Mouse (Mus musculus): ENCODE results near the gene Zfp574. TPM values are rescaled to one million over a fixed set of nuclear protein-coding genes. Genes with fewer than 3 reads are reported as not detected.

The Zfp574 gene
- total RNA-seq, 2 experiments from 2014 or later, result 9.8 to 9.9 TPM

DNA sequence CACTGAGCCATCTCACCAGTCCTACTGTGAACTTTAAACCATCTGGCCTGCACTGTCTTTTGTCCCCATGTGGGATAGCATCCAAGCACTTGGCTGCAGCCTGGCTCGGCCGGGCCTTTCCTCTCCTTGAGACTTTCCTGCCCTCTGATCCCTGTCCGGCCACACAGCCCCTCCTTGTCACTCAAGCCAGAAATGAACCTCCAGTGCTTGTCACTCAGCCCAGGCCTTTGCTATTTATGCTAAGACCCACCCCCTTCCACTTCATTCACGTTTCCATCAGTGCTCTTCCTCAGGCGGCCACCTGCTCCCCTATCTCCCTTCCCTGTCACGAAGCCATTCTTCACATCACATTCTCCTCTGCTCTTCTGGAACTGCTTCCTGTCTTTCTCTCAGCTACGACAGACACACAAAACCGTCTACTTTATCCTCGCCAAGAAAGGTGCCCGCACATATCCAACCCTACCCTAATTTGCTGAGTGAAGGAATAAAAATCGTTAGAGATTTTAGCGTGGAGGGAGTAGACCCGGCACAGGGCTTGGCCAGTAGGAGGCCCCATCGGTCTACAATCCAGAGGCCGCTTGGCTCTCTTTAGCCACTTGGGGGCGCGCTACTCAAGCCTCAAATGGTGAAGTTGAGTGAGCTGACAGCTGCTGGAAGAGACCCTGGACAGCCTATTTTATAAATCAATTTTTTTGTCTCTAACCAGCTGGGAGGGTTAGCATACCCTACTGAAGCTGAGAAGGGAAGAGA lies 33.2 kb downstream of the Zfp574 start:
- DNase-seq (ENCODE audit: low spot score), result peak; percentile 31
- intact Hi-C loops (cut with DNase I), result loop anchor here (2.0 kb wide), 1 partner anchor 81 kb away; no protein-coding TSS in a partner anchor

DNA sequence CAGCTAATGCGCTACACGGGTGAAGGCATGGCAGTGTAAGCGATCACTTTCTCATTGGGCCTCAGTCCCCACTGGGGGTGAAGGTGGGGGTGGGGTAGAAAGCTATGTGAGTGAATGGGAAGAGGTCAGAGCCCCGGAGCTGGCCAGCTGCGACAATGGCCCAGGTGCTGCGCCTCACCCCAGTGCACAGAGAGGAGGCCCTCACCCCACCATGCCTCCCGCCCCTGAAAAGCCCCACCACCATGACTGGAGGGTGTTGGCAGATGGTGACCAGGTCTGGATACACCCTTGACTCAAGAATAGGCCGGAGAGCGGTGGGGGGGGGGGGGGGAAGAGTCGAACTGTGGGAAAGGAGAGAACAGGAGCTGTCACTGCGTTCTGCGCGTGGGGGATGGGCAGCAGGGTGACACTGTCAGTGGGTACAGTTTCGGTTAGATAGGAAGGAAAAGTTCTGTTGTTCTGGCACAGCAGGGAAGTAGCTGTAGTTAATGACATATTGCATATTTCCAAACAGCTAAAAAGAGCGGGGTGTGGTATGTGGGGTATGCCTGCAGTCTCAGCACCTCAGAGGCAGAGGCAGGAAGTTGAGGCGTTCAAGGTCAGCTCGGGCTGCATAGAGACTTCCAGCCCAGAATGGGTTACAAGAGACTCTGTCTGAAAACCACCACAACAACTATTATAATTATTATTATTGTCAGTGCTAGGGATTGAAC lies 34.6 kb downstream of the Zfp574 start:
- intact Hi-C loops (cut with DNase I), result loop anchor here (2.0 kb wide), 1 partner anchor 80 kb away; no protein-coding TSS in a partner anchor
- no peak for DNase-seq (ENCODE audit: low spot score)

DNA sequence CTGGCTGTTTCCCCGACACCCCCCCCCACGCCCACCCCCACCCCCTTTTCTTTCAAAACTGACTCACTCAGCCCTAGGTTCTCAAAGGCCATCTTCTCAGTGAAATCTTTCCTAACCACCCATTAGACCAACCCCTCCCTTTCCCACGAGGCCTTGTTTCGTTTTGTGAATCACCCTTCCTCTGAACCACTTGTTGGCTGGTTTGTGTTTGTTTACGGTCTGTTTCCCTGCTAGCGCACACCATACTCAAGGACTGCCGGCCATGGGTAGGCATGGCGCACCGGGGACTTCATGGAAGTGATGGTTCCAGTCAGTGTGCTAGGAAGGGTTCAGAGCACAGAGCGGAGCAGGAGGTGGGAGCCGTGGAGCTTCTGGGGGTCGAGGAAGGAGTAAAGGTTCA lies 37.0 kb downstream of the Zfp574 start:
- no peak for DNase-seq (ENCODE audit: low spot score)

DNA sequence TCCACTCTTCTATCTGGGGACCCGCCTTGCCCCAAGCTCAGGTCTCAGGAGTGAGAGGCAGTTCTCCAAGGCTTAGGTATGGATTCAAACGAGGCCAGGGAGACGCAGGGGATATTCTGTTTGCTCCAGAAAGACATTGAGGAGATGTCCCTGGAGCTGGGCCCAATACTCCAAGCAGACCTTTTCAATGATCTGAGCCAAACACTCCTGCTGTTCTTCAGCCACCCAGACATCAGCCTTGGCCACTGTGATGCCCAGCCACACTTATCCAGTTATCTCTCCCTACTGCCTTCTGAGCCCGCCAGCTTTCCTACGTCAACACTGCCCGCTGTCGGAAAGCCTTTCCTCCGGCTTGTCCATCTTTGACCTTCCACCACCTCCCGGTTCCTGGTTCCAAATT lies 38.0 kb downstream of the Zfp574 start:
- intact Hi-C loops (cut with DNase I), result no loop called here
- DNase-seq (ENCODE audit: low spot score), result no peak

More for the DNA sequence above, 37.0 kb downstream of the Zfp574 start:
- intact Hi-C loops (cut with DNase I), result no loop called here

DNA sequence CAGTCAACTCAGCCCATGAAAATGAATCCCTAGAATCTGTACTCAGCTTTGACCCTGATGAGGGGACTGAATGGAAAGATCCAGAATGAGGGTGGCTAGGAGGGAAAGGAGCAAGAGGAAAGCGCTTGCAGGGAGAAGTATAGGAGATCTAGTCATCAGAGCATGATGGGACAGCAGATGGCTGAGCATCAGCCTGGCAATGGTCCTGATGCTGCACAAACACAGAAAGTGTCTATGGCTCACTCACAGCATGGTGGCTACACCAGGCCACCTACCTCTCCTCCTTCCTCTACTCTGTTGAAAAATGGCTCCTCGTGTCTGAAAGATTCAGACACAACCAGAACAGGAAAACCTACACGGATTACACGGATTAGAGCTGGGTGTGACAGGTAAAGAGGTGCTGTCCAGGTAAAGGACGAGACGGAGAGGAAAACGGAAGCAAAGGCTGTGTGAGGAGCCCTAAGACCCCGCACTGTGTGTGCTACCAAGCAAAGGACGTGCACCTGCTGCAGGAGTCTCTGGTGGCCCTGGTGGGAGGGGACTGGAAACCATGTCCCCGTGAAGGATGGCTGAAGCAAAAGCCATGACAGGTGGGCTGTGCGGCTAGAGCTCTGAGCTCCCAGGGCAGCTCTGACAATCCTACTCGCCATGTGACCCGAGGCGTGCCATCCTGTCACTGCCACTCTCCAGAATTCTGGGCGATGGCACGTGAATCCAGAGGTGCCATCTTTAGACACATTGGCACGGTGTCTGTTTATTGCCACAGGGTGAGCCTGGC lies 40.0 kb downstream of the Zfp574 start:
- DNase-seq (ENCODE audit: low spot score), result no peak
- intact Hi-C loops (cut with DNase I), result no loop called here

DNA sequence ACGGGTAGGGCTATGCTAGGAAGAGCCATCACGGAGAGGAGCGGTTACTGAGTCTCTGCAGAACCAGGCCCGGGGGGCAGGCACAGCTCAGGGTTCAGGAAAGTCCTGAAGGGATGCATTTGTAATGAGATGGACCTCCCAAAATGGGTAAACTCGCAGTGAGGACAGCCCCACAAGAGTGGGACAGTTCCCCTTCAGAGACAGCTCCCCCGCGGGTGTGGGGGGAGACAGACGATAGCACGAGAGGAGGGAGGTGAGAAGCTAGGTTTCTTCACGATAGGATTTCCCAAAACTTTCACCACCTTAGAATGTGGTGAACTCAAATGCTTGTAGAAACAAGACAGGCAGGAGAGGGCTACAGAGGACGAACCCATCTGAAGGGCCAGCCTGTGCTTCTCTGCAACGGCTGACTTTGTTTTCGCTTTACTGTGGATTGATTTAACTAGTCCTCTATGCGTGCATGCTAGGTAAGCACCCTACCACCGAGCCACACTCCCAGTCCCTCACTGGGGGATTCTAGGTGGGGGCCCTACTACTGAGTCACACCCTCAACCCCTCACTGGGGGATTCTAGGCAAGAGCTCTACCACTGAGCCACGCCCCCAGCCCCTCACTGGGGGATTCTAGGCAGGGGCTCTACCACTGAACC lies 40.7 kb downstream of the Zfp574 start:
- intact Hi-C loops (cut with DNase I), result no loop called here
- no peak for DNase-seq (ENCODE audit: low spot score)

DNA sequence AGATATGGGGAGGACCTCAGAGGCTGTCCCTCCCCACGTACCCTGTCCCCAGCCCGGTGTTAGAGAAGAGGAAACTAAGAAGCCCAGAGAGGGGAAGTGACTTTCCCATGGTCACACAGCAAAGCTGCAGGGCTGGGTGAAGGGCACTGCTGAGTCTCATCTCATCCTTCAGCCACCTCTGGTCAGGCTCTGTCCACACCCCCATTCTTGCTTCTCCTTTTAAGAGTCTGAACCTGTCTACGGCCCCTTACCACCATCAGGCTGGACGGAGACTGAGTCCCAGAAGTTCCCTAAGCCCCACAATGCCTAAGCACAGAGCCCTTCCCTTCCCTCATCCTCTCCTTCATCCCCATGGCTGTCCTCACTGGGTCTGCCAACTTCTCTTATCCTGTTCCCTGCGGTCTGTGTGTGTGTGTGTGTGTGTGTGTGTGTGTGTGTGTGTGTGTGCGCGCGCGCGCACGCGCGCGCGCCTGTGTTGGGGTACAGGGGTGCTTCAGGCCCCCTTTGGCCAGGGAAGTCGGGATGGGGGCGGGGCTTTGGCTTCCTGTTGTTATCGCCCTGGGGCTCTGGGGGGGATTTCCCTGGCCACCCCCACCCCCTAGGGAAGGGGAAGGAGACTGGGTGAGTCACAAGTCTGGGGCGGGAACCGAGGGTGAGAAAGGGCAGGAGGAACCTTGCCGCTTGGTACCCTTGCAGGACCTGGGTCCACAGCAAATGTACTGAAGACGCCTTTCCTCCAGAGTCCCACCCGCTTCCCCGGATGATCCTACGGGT lies 47.9 kb downstream of the Zfp574 start:
- intact Hi-C loops (cut with DNase I), result no loop called here
- DNase-seq (ENCODE audit: low spot score), result peak; percentile 14

DNA sequence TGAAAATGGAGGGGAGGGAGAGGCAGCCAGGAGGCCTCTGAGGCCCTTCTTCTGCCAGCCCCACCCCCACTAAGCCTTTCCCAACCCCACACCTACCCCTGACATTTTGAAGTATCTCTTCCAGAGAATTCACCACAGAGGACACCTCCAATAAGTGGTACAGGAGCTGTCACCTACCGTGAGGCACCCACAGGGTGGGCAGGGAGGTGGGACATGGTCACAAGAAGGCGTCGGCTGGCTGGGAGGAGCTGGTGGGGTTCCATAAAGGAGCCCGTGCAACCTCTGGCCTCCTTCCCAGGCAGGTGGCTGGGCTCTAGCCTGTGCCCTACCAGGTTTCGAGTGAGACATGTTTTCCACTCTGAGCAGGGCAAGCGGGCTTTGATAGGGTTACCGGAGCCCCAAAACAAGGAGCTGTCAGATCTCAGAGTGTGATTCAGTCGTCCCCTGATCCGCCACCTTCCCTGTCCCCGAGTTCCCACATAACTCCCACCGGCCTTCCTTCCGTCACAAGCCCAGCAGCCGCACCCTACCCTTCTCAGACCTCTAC lies 48.9 kb downstream of the Zfp574 start:
- intact Hi-C loops (cut with DNase I), result no loop called here

DNA sequence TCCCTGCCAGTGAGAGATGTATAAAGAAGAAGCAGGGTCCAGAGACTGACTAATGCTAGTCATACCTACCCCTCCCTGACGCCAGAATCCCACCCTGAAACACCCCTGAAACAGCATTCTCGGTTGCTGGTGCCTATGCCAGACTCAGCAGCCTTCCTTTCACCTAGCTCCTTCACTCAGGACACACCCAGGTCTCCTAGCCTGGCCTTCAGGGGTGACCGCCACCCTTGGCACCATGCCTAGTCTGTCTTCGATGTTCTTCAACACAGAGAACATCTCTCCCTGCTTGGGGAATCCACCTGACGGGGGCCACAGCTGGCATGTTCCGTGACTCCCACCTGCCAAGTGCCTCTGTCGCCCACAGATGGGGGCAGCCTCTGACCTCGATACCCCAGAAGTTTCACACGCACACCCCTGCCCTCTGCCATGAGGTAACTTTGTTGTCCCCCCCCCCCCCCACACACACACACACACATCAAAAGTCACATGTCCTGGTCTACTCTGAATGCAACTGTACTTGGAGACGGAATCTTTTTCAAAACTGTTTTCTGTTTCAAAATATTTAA lies 53.4 kb downstream of the Zfp574 start:
- no peak for DNase-seq (ENCODE audit: low spot score)

More for the DNA sequence above, 48.9 kb downstream of the Zfp574 start:
- no peak for DNase-seq (ENCODE audit: low spot score)

DNA sequence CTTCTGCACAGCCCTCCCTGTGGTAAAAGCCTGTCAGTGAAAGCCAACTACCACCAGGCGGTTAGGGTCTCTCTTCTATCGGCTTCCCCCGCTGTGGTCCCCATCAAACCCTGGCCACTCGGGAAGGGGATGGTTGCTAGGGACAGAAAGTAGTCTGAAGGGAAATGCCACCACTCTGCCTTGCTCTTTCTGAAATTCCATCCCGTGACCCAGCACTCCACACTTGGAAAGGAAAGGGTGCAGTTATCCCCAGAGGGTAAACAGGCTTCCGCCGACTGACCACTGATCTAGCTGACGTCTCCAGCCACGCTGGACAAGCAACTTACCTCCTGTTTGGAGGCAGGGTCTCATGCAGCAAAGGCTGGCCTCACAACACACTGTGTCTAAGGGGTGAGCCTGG lies 55.6 kb downstream of the Zfp574 start:
- no peak for DNase-seq (ENCODE audit: low spot score)

More for the DNA sequence above, 53.4 kb downstream of the Zfp574 start:
- intact Hi-C loops (cut with DNase I), result no loop called here

DNA sequence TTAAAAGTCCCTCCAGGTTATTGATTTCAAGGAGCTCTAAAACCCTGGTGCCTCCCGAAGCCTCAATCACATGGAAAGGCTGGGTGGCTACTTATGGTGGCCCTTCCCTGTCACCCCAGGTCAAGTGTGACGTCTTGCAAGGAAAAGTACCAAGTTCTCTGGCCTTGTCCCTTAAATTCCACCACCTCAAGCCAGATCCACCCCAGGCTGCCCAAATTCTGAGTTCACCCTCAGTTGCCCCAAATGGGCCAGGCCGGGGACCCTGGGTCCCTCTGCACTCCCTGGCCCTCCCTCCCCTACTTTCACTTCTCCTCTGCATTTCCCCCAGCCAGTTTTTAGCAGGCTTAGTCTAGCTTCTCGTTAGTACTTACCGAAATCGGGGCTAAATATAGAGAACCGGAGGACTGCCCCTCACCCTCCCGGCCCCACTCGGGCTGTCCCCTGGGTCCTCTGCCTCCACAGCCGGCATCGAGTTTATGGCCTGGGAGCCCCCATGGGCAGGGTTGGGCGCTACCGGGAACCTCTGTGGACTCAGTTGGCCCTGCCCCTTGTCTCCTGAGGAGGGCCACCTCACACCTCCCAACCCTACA lies 57.1 kb downstream of the Zfp574 start:
- intact Hi-C loops (cut with DNase I), result no loop called here
- no peak for DNase-seq (ENCODE audit: low spot score)

More for the DNA sequence above, 55.6 kb downstream of the Zfp574 start:
- intact Hi-C loops (cut with DNase I), result no loop called here

DNA sequence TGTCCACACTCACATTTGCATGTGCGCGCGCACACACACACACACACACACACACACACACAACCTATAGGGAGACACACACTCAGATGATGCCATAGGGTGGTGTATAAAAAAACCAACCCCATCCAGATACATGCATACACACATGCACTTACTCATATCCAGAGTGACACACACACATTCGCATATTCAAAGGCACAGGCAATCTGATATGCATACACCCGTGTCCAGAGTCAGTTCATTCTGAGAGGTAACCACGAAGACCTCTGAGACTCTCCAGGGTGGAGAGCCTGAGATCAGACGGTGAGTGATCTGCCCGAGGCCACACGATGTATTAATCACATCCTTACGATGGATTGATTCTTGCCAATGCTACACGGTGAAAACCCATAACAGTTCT lies 58.2 kb downstream of the Zfp574 start:
- intact Hi-C loops (cut with DNase I), result loop anchor here (5.0 kb wide), 1 partner anchor 187 kb away; the partner anchor contains the start of gene Megf8
- no peak for DNase-seq (ENCODE audit: low spot score)

DNA sequence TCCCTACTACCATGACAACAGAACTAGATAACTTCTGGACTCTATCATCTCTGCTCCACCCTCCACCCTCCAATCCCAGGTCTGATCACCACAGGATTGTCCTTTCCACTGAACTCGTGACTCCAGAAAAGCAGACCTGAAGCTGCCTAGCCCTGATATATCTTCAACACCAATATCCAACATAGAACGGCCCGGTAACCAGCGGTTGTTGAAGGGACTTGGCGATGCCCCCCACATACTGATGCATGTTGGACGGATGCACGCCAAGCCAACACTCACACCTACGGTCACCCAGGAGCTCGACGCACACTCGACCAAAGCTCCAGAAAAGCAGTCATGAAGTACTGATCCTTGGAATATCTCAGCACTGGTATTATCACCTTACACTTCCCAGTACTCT lies 58.9 kb downstream of the Zfp574 start:
- no peak for DNase-seq (ENCODE audit: low spot score)
- intact Hi-C loops (cut with DNase I), result loop anchor here (5.0 kb wide), 1 partner anchor 186 kb away; the partner anchor contains the start of gene Megf8

DNA sequence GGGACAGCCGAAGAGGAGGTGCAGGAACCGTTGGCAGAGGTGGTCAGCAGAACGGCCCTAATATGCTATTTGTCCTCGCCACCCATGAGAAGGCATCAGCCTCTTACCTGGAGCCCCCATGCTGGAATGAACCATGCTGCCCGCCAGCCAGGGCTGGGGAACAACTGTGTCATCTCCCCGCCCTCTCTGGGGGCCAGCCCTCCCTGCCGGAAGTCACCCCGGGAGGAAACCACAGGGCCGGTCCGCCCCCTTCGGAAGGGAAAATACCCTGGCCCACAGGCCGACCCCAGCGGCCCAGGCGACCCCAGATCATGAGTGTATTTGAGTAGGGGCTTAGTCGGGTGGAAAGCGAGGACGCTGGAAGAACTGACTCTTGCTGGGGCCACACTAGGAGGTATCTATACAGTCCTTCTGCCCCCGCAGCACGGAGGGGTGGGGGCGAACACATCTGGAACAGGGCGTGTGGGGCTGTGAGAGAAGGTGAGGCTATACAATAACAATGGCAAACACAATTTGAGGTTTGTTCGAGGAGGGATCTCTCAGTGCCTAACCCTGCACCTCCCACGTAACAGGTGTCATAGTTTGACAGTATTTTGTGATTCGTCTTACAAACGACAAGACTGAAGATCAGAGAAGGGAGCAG lies 60.1 kb downstream of the Zfp574 start:
- no peak for DNase-seq (ENCODE audit: low spot score)
- intact Hi-C loops (cut with DNase I), result loop anchor here (1.0 to 5.0 kb wide), 3 partner anchors 55 to 202 kb away; partner anchors contain the start of gene Megf8
